Mouse (Mus musculus) T-helper 17 cell (primary cell): Measurements from ENCODE around the gene Ap5s1.
"Not testable (repeated sequence)": the region's sequence is repeated elsewhere in the genome, so short reads cannot be mapped to it uniquely, and the experiment has no call there.

Experiments used
- in situ Hi-C, 2 experiments: fragments of 300-600 bp; cut with MboI, MseI; formaldehyde crosslinking; loops; 1 replicate in 1 of 2; 2 replicates in 1 of 2; pipeline ENCODE4 v1.15.1; 2025; ENCODE audit warnings: high pct_unique_total_duplicates in 2 of 2

Gene Ap5s1

DNA sequence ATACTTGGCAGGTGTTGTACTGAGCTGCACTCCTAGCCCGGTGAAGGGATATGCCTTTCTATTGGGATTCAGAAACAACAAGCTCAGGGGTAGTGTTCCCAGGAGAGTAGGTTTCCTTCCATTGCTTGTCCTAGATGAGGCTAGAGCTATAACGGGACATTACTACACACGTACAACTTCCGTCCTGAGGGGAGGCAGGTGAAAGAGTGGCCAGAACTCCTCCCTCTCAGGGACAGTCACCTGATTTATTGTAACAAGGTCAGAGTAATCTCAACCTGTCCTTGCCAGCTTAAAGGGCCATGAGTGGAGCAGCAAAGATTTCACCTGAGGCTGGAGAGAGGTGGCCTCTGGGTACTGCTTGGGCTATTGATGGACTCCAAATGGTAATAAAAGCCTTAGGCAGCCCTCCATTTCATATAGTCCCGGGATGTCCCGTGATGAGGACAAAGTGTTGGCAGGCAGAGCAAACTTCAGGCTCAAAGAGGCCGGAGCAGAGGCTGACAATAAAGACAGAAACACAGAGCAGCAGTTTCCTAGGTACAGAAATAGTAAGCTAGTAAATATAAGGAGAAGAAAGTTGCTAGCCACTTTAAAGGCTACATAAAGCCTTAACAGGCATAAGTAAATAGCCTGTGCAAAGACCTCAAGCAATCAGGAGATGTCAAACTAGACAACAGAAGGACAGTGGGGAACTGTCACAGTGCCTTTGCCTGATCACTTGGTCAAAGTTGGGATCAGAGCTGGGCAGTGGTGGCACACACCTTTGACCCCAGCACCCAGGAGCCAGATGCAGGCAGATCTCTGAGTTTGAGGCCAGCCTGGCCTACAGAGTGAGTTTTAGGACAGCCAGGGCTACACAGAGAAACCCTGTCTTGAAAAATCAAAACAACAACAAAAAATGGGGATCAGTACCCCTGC is 9.3 kb downstream of the Ap5s1 start:
- in situ Hi-C loops, result no loop called here

DNA sequence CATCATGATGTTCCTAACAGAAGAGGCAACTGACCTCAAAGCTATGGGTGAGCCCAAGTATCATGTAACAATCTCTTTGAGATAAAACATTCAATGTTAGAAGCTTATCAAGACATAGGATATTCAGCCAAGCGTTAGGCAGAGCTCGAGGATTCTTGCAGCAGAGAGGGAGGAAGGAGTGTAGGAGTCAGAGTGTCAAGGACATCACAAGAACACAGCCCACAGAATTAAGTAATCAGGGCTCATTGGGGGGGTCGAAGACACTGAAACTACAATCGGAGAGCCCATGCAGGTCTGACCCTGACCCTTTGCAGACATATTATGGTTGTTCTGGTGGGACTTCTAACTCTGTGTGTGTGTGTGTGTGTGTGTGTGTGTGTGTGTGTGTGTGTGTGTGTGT is 13.2 kb downstream of the Ap5s1 start:
- in situ Hi-C loops, result no loop called here

DNA sequence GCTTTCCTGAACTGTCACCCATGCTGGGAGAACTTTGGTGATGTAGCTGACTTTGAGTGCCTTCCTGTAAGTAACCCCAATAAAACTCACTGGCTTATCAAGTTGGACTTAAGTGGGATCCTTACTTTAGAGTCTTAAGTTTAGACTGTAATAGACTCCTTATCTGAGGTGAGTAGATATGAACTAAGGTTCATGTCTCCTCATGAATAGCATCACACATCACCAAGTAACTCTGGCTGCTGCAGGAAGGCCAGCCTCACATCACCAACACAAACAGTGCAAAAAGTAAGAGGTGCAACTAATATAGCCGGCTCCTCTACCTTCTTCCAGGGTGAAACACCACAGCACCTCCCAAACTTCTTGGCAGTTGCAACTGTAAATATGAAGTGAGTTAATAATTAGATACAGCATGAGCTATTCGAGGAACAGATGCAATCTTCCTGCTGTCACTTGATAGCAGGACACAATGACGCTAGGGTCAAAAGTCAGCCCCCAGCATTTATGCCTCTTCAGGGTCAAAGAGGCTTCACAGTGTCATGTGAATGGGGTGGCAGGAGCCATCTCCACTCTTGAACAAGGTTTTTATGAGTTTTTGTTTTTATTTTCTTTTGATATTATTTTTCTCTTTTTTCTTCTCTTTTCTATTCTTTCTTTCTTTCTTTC is 15.1 kb downstream of the Ap5s1 start:
- in situ Hi-C loops, result no loop called here

DNA sequence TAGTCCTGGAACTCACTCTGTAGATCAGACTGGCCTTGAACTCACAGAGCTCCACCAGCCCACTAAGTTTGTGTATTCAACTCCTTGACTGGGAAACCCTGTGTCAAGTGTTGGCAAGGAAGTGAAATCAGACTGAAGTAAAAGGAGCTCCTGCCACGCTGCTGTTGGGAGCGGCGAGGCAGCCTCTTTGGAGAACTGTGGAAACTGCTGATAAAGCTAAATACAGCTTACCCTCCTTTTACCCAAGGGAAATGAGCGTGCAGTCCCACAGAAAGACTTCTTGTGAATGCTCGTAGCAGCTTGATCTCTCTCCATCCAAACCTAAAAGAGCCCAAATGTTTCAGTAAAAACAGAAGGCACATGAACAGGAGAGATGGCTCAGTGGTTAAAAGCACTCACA is 15.7 kb downstream of the Ap5s1 start:
- in situ Hi-C loops, result no loop called here

DNA sequence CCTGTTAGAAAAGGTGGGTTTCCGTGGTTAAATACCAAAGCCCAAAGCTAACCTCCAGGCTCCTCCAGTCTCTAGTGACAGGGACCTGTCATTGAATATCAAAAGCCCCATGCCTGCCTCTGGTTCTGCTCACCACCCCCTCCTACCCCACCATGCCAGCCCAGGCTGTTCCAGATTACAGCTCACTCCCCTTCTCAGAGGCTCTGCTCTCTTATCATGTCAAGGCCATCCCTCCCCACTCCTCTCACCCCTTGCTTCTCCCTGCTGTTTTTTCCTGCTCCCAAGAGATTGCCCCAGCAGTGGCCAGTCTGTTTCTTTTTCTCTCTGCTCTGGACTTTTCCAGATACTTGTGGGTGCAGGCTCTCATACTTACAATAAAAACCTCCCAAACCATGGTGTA is 16.7 kb downstream of the Ap5s1 start:
- in situ Hi-C loops, result no loop called here

DNA sequence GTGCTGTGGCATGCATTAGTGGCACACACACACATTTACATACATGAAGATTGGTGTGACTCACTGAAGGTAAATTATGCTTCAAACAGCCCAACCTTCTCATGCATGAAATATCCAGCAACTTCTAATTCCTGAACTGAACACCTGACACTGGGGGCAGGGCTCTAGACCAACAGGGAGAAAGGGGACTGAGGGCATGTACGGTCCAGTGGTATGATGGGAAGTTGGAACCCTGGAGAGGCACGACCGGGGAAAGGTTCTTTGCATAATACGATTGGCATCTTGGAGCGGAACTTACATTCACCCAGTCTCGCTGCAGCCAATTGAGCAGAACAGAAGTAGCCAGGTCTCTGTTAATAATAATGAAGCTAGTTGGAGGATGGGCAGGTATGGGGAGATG is 18.3 kb downstream of the Ap5s1 start:
- in situ Hi-C loops, result no loop called here

DNA sequence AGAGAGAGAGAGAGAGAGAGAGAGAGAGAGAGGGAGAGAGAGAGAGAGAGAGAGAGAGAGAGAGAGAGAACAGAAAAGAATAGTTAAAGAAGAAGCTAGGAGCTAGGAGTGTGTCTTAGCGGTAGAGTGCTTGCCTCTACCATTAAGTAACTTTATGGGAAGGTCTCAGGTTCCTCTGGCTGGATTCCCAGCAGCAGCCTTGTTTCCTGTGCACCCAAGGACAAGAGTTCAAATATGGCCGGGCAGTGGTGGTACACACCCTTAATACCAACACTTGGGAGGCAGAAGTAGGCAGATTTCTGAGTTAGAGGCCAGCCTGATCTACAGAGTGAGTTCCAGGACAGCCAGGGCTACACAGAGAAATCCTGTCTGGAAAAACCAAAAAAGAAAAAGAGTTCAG is 19.8 kb downstream of the Ap5s1 start:
- in situ Hi-C loops, result not testable (repeated sequence)

DNA sequence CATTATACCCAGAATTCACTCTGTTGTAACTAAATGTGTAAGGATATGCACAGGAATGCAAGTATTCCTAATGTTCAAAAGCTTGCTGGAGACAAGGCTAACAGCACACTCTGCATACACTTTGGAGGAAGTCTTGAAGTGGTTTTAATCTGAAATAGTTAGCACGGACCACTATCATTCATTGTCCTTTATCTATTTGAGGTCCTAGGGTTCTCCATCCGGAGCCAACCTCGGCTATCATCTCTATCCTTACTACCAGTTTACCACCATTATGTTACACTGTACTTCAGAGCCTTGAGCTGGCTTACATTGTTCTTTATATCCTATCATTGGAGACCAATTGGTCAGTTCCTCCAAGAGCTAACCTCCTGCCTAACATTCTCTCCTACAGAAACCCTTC is 20.4 kb downstream of the Ap5s1 start:
- in situ Hi-C loops, result no loop called here

DNA sequence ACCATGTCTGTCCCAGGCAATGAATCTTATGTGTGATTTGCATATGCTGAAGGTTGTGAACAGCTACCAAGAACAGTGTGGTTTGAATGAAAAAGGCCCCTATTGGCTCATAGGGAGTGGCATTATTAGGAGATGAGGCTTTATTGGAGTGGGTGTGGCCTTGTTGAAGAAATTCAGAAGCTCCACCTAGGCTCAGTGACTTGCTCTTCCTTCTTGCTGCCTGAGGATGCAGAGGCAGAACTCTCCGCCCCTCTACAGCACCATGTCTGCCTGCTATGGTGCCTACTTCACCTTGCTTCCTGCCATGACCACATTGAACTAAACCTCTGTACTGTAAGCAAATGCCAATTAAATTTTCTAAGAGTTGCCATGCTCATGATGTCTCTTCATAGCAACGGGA is 25.7 kb downstream of the Ap5s1 start:
- in situ Hi-C loops, result no loop called here

DNA sequence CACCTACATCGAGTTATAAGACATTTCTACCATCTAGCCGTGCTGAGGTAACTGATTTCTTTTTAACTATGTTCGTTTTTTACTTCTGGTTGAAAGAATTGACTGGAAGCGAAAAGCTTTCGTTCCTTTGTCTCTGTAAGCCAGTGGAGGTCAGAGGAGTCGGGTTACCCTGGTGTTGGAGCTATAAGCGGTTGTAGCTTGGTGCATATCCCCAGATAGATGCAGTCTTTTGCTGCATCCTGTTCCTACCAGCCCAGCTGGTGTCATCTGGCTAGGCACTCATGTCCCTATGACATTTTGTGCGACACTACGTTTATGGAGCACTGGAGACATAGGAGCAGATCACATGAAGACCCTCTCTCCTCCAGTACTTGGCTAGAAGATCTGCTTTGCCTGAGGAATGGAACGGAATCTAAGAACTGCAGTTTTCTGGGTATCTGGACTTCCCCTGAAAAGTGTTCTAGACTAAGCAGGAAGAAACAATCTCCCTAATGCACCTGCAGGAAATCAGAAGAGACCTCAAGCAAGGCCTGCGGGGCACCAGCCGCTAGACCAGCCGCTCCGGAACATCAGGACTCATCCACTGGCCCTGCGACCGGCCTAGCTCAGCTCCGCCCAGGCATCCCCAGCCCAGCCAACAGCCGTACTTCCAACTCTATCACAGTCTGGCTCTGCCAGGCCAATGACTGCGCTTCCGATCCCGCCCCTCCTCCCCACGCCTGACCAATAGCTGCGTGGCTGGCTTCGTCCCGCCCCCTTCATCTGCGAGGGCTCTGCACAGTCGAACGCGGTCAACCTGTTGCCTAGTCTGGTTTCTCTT is 26.6 kb downstream of the Ap5s1 start, which contains the start of gene Mavs:
Gene Mavs, plus strand, starts transcription at position 757 of the 820 bp plus-strand sequence.
- in situ Hi-C loops, result no loop called here

DNA sequence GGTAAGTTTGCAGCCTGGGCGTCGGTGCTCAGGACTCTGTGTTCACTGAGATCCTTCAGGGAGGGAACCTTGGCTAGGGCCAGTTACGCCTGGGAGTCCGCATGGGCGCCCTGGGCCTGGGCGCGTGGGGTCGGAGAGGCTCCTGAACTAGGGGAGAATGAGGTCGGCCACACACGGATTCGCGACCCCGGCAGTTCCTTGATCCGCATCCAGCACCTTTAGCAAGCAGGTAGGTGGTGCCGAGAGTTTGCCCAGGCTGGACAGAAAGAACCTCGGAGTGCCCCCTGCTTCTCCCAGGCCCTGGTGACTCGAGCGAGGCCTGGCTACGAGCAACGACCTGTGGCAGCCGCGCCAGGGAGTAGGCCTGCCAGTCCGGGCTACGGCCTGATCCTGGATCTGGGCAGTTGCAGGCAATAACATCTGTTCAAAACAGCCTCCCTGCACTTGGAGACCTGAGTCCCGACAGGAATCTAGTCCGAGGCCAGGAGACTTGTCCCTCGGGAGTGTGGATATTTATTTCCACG is 27.3 kb downstream of the Ap5s1 start:
- in situ Hi-C loops, result no loop called here

DNA sequence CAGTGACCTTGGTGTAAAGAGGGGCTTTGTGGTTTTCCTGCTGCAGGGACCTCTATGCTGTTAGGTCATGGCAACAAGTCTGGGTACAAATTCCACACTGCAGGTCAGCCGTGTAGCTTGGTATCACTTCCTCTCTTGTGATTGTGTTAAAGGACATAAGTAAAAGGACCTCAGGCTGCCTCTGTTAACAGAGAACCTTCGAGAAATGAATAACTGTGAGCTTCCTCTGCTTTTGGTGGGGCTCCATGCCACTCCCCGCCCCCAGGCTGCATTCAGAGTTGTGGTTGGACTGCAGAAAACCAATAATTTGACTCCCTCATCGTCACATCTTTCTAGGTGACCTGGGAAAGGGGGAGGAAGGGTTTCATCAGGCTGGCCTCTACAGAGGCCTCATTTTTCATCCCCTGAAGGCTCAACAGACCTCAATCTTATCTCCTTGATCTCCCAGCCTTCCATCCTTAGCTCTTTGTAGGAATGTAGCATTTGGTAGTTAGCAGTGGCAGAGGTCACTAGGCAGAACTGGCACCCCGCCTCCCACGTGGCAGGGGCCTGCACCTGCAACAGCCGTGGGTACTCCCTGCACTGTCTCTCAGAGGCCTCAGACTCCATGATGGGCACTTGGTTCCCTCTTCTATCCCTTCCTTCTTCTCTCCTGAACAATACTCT is 28.2 kb downstream of the Ap5s1 start:
- in situ Hi-C loops, result loop anchor here in 1 of 2 experiments (5.0 kb wide), 1 partner anchor 548 kb away; no protein-coding TSS in a partner anchor

DNA sequence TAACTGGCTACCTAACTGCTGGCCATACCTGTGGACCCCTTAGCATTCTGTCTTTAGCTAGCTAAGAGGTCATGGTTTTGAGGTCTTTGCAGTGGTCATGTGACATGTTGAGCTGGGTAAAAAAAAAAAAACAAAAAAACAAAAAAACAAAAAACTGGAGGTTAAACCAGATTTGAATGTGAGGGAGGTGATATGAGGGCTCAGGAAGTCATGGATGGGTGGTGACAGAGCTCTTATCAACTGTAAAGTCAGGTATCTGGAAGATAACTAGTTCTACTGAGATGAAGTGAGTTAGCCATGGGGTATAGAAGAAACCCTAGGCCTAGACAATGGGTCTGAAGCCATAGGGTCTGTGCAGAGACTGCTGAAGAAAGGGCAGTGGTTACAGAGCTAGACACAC is 35.3 kb downstream of the Ap5s1 start:
- in situ Hi-C loops, result no loop called here

DNA sequence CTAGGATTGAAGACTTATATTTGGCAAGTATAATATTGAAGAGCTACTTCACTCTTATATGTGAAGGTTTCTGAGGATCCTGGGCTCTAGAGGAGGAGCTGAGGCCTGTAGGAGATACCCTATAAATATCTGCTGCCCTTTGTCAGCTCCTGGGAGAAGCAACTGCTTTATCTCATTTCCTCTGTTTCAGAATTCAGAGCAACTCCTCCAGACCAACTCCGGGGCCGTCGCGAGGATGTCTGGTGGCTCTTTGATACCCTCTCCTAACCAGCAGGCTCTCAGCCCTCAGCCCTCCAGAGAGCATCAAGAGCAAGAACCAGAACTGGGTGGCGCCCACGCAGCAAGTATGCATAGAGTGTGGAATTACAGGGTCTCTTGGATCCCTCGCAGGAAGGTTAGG is 36.1 kb downstream of the Ap5s1 start:
- in situ Hi-C loops, result no loop called here

DNA sequence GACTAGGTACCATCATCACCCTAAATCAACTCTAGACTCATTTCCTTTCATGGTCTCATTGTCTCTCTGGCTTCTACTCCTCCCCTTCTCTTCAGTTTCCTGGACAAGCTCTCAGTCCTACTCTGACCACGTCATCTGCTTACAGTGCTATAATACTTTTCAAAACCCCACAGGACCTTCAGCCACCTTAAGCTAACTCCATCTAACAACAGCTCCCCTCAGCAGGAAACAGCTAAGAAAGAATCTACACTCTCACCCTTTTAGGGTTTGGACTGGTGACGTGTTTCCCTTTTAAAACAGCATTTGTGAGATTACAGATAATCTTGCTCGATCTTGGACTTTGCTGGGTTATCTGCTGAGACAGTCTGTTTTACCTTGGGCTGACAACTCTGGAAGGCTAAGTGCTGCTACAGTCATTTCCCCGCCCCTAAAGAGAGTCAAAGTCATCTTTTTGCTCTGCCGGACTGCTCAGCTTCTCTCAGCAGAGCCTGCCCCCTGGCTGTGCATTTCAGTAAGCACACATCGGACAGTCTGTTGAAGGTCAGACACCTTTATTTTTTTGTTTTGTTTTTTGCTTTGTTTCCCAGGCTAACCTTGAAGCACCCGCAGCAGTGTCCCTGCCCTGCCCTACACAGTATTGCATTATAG is 46.9 kb downstream of the Ap5s1 start:
- in situ Hi-C loops, result loop anchor here in 1 of 2 experiments (5.0 kb wide), 2 partner anchors 47 to 162 kb away; partner anchors contain the start of gene Ap5s1

DNA sequence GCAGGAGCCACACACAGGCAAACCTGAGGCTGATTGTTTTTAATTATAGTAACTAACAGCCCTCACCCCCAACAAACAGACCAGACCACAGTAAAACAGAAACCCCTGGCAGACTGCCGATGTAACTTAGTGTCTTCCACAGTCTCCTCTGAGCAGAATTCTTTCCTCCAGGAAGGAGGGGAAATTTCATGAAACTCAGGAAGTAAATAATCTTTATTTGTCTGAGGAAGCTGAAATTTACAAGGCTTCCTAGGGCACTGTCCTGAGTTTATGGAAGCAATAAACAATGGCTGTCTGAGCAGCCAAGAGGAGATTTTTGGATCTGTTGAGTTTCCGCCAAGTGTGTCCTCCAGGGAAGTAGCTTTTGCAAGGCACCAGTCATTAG is 47.4 kb downstream of the Ap5s1 start:
- in situ Hi-C loops, result loop anchor here in 1 of 2 experiments (5.0 kb wide), 2 partner anchors 47 to 162 kb away; partner anchors contain the start of gene Ap5s1

DNA sequence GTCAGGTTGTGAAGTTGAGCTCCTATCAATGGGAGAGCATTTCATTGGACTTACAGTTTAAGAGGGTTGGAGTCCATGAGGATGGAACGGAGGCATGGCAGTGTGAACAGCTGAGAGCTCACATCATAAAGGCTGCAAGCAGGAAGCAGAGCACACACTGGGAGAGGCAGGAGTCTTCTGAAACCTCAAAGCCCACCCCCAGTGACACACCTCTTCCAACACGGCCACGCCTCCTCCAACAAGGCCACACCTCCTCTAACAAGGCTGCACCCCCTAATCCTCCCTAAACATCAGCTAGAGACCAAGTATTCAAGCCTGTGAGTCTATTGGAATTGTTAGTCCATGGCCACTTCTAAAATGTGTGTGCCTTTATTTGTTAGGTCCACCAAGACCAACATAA is 48.9 kb downstream of the Ap5s1 start:
- in situ Hi-C loops, result no loop called here

DNA sequence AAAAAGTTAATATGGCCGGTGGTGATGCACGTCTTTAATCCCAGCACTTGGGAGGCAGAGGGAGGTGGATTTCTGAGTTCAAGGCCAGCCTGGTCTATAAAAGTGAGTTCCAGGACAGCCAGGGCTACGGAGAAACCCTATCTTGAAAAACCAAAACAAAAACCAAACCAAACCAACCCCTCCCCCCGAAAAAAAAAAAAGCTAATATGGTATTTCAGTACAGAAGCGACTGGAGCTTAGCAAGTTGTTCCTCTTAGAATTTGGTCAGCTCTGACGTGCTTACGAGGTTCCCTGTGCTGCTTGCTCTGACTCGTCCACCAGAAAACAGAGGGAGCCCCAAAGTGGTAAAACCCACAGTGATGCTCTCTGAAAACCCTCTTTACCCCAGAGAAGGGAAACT is 51.8 kb downstream of the Ap5s1 start:
- in situ Hi-C loops, result no loop called here

DNA sequence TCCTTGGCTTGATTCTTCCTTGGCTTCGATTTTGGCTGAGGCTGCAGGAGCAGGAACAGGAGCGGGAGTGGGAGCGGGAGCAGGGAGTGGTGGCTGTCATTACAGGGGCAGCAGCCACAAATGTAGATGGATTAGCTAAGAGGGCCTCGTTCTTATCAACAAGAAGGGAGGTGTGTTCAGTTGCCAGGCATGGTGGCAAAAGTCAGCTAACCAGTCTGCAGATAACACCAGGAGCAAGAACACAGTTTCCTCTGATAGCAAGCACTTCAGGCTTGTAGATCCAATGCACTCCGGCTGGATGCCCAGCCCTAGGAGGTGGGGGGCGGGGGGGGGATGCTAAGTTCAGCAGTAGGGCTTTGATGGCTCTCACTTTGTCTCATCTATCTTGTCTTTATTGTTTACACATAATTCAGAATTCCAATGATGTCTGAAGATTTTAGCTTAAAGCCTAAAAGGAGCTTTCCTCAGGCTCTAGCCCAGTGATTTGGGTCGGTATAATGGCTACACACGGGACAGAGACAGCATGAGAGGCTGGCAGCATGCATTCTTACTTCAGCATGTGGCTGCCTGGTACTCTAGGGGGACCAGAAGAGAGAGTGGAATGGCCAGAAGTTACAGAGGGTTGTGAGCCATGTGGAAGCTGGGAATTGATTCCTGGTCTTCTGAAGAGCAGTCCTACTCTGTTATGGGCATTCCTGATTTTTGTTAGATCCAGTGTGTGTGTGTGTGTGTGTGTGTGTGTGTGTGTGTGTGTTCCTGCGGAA is 53.8 kb downstream of the Ap5s1 start:
- in situ Hi-C loops, result no loop called here
